Mouse (Mus musculus): Measurements from ENCODE around the gene Olfr721-ps1.

The Olfr721-ps1 gene

DNA sequence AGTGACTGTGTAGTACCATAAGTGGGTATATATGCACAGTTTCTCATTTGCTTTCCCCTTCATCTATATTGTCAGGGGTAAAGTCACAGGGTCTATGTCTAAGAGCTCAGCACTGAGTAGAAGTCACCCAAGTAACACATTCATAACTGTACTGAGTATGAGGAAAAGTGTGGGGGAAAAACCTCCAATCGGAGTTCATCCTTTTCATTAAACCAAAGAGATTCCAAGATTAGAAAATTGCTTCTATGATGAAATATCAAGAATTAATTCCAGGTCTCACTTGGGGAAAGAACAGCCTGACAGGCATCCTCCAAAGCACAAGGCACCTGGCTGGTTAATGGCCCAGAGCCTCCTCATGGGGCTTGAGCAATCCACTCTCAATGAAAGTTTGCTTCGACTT lies at the start of gene Olfr721-ps1:
Gene Olfr721-ps1 (plus strand): TSS at position 301 of the 400 bp plus-strand sequence.
- no peak for DNase-seq (ENCODE audit: low read depth, low spot score)

DNA sequence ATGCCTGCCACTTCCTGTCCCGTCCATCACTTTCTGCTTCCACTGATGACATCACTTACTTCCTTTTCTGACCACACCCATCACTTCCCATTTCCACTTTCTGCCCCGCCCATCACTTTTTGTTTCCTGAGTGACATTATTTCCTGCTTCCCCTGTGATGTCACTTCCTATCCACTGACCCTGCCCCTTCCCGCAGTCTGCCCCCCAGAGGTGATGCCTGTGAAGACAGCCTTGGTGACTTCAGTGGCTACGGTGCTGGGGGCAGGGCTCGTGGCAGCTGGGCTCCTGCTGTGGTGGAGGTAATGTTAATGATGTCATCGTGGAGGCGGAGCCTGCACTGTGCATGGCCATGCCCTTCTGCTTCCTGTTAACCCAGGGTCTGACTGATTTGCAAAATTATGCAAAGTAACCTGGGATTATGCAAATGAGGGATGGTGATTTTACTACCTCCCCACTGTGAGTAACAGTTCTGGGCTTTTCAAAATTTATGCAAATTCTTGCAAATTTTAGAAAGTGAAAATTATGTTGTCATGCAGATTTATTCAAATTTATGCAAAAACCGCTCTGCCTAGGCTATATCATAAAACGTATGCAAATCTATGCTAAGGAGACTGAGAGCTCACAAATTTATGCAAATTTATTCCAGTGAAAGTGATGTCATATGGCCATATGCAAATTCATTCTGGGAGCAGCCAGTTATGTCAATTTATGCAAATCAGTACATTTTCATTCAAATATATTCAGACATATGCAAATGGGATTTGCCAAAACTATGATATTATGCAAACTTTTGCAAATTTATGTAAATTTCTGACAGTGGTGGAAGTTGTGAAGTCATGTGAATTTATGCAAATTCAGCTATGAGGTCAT lies 49.1 kb upstream of the Olfr721-ps1 start:
- no peak for DNase-seq (ENCODE audit: low read depth, low spot score)

DNA sequence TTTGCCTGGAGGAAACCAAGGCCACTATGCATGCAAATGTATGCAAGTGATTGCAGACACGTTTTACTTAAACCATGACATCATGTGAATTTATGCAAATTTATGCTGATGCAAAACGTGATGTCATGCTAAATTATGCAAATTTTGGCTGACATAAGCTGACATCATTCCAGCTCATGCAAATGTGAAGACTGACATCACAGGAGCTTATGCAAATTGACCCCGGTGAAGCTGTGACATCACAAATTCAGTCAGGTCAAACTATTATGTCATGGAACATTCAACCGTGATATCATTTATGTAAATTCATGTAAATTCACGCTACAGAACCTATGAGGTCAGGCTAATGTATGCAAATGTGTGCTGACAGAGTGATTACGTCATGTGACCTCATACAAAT lies 48.5 kb upstream of the Olfr721-ps1 start:
- no peak for DNase-seq (ENCODE audit: low read depth, low spot score)

DNA sequence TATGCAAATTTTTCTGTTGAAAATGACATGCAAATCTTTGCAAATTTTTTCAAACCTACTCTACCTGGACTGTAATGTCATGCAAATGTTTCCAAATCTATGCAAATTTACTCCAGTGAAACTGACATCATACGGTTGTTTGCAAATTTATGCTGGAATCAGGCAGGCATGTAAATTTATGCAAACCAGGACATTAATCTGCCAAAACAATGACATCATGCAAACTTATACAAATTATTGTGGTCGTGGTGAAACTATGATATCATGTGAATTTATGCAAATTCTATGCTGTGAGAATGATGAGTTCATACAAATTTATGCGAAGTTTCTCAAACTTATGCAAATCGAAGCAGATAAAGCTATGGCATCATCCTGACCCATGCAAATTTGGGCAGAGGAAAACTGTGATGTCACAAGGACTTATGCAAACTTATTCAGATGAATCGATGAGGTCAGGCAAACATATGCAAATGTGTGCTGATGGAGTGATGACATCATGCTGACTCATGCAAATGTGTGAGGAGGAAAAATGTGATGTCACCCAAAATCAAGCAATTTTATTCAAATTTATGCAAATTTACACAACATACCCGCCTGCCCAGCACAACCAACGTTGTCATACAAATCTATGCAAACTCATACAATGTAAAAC lies 47.9 kb upstream of the Olfr721-ps1 start:
- no peak for DNase-seq (ENCODE audit: low read depth, low spot score)

DNA sequence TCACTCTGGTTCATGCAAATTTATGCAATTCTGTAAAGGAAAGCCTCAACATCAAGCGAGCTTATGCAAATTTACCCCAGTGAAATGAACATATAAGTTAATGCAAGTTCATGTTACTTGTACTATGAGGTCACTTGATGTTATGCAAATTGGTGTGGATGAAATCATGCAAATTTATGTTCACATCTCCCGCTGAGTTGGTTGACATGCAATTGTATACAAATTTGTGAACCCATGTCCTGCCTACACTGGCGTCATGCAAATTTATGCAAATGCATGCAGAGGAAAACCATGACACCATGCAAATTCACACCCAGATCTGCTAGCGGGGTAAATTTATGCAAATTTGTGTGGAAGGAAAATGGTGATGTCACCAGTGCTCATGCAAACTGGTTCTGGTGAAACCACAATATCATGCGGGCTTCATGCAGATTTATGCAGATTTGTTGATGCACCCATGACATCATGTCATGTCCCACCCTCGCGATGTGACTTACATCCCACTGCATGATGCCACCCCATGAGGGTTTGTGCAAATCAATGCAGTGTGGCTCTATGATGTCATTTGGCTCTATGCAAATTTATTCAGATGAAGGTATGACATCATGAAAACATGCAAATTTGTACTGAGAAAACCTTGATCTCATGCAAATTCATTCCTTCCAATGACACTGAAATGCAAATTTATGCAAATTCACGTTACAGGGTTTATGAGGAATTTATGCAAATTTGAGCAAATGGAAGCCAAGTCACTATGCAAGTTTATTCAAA lies 47.2 kb upstream of the Olfr721-ps1 start:
- DNase-seq (ENCODE audit: low read depth, low spot score), result no peak

DNA sequence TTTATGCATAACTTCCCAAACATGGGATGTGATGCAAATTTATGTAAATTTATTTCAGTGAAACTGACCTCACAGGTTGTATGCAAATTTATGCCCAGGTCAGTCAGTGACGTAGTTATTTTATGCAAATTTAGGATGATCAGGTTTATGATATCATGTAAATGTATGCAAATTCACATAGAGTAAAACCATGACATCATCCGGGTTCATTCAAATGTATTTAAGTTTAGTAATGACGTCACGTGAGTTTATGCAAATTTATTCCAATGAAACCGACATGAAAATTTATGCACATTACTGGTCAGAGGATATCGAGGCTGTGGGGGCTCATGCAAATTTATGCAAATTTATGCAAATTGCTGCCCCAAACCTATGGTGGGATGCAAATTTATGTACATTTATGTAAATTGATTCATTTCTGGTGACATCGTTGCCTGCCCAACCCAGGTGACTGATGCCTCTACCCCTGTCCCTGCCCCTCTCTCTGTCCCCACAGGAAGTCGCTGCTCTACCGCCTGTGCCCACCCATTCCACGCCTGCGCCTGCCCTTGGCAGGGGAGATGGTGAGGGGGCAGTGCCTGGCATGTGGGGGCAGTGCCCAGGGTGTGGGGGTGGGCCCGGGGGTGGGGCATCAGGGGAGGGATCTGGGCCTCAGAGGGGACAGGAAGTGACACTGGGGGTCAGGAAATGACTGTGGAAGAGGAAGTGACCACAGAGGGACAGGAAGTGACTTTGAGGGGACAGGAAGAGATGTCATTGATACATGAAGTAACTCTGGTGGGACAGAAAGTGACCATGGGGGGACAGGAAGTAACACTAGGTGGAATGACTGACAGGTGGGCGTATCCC lies 46.4 kb upstream of the Olfr721-ps1 start:
- DNase-seq (ENCODE audit: low read depth, low spot score), result no peak

DNA sequence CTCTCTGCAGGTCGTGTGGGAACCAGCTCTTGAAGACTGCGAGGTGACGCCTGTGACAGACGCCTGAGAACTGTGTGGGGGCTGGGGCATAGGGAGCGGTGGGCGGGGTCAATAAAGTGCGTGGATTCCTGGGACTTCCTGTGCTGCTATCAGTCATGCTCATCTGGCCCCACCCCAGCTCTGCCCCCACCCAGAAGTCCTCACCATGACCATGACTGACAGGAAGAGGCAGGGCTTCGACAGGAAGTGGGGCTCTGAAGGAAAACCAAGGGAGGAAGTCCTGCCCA lies 45.8 kb upstream of the Olfr721-ps1 start:
- DNase-seq (ENCODE audit: low read depth, low spot score), result no peak

DNA sequence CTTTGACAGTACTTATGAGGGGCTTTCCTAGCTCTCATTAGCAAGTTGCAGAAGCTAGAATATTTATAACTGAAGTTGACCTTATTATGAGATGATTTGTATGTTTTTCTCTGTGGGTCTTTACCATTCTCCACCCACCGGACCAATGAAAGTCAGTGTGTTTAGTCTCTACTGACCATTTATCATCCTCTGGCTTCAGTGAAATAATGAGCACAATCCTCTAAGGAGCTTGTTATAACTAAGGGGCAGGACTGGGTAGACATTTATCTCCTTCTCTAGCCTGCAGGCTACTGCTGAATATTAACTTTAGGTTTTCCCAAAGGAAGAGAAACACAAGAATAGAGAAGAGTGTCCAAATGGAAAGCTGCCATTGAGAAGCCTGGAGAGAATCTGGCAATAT lies 5.6 kb upstream of the Olfr721-ps1 start:
- DNase-seq (ENCODE audit: low read depth, low spot score), result no peak

DNA sequence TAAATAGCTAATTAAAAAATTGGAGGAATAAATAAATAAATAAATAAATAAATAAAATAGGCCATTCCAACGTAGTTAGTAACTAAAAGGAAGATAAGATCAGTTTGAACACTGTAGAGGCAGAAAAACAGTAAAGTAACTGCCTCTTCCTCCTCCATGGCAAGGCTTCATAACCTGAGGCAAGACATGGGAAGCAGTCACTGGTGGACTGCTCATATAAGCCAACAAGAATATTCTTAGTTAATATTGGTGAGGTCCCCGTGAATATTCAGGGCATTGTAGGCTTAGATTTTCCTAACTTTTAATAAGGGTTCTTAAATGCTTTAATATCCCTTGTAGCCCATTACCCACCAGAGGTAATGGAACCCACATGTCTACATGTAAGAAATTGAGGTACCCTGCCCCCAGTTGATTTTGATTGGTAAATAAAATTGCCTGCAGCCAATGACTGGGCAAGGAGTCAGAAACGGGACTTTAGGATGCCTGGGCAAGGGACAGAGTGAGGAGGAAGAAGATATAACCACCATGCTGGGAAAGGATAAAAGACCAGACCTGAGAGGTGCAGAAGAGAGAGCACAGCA lies 35.1 kb downstream of the Olfr721-ps1 start:
- no peak for DNase-seq (ENCODE audit: low read depth, low spot score)
